Mouse (Mus musculus) forebrain, embryonic 13.5 days (tissue): Measurements from ENCODE around the gene Gm9573. TPM values are rescaled to one million over a fixed set of nuclear protein-coding genes. Genes with fewer than 3 reads are reported as not detected.

ENCODE experiments used
- ATAC-seq: fragments of 200-750 bp; cut with Nextera tagmentation; 2 replicates; pipeline ENCODE4 v1.8.0; 2017
- H3K27ac ChIP-seq: fragments of 300-500 bp; sonication (generic); 2 replicates; pipeline ENCODE4 v1.5.1; 2015; ENCODE audit warnings: inconsistent platforms, mild to moderate bottlenecking, moderate library complexity
- H3K27me3 ChIP-seq: fragments of 300-500 bp; sonication (generic); 2 replicates; pipeline ENCODE4 v1.6.1; 2015; ENCODE audit warnings: mild to moderate bottlenecking, inconsistent platforms
- H3K36me3 ChIP-seq: fragments of 300-500 bp; sonication (generic); 2 replicates; pipeline ENCODE4 v1.6.1; 2015; ENCODE audit warnings: mild to moderate bottlenecking, inconsistent platforms; ENCODE audit not compliant: poor library complexity, severe bottlenecking
- H3K4me1 ChIP-seq: fragments of 300-500 bp; sonication (generic); 2 replicates; pipeline ENCODE4 v1.6.1; 2015; ENCODE audit warnings: inconsistent platforms
- H3K4me2 ChIP-seq: fragments of 300-500 bp; sonication (generic); 2 replicates; pipeline ENCODE4 v1.6.1; 2015; ENCODE audit warnings: inconsistent platforms, mild to moderate bottlenecking, moderate library complexity
- H3K4me3 ChIP-seq: fragments of 300-500 bp; sonication (generic); 2 replicates; pipeline ENCODE4 v1.5.1; 2015; ENCODE audit warnings: mild to moderate bottlenecking, inconsistent platforms
- H3K9ac ChIP-seq: fragments of 300-500 bp; sonication (generic); 2 replicates; pipeline ENCODE4 v1.6.1; 2015; ENCODE audit warnings: mild to moderate bottlenecking, inconsistent platforms
- H3K9me3 ChIP-seq: fragments of 300-500 bp; sonication (generic); replicated peaks from 2 replicates; pipeline ENCODE4 v1.6.1; 2016; ENCODE audit warnings: inconsistent platforms
- WGBS: fragments of 180-500 bp; shearing (Covaris S2); methylation state at CpG from one replicate; pipeline ENCODE4 v1.1.7; 2015; 5-methylcytosine and 5-hydroxymethylcytosine counted together
- polyA plus RNA-seq: library from polyadenylated mRNA; unstranded; fragments of >200 nt; fragmentation: Nextera tagmentation; extraction: Ambion mirVana; gene quantifications from 2 replicates; pipeline ENCODE4 v1.2.1, GENCODE M21; 2015

The Gm9573 gene
- polyA plus RNA-seq, 1 experiment from 2014 or later, result not detected

DNA sequence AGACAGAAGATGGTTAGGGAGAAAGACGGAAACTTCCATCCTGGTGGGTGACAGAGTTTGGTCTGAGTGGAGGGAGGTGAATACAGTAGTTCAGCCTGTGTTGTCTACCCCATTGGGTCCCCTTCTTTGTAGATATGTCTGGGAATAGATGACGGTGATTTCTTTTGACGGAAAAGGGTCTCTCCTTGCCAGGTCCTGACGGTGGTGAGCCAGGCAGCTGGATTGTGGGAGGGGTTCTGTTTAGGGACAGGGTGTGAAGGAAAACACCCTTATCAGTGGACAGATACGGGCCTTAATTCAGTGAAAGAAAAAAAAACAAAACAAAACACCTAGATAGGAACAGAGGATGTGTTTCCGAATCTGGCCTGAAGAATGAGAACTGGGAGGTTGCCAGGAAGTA lies 12.9 kb upstream of the Gm9573 start:
- no peak overlapping the region for H3K4me3 ChIP-seq
- no peak overlapping the region for H3K4me2 ChIP-seq
- H3K9ac ChIP-seq, result no peak overlapping the region
- H3K9me3 ChIP-seq, result no peaks in the 10 kb centered on the region
- H3K27me3 ChIP-seq, result no peaks in the 10 kb centered on the region
- ATAC-seq, result no peak
- H3K36me3 ChIP-seq, result no peaks in the 10 kb centered on the region
- 86% methylated on average over 6 of the region's 6 CpGs for WGBS
- no peaks in the 10 kb centered on the region for H3K4me1 ChIP-seq
- no peak overlapping the region for H3K27ac ChIP-seq

DNA sequence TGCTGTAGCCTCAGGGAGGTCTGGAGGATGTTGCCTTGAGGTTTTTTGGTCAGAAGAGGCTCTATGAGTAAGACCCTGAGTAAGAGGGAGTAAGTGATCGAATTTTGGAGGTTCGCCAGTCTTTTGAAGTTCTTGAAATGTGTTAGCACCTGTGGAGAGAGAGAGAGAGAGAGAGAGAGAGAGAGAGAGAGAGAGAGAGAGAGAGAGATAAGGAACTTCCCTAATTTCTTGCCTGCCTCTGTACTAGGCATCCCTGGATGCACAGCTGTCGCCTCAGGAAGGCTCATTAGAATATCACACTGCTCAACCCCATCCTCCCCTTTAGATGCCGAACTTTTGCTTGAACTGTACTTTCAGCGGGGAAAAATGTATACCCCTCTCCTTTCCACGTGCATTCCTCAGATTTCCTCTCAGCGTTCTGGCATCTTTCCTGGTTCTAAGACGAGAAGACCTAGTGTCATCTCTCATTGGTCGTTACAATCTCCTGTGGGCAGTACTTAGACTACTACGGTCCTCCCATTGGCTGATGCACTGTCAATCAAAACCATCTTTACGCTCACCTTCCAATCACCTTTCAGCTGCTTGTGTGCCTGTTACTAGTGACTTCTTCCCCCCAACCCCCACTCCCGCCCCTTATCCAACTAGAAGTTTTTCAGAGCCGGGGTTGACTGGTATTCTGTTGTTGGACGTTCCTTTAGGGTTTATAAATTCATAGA lies 12.2 kb upstream of the Gm9573 start:
- H3K4me1 ChIP-seq, result 0 out of 2 replicates have a peak, but pooled peaks cover 2% of the 10 kb centered on the region
- 34% methylated on average over 14 of the region's 14 CpGs for WGBS
- H3K4me2 ChIP-seq, result peak overlapping the region; percentile 22; the same call in 1 of the 2 replicates
- H3K36me3 ChIP-seq, result no peaks in the 10 kb centered on the region
- no peak overlapping the region for H3K9ac ChIP-seq
- no peaks in the 10 kb centered on the region for H3K9me3 ChIP-seq
- H3K27ac ChIP-seq, result no peak overlapping the region
- peak; percentile 78 for ATAC-seq
- H3K27me3 ChIP-seq, result no peaks in the 10 kb centered on the region
- no peak overlapping the region for H3K4me3 ChIP-seq

DNA sequence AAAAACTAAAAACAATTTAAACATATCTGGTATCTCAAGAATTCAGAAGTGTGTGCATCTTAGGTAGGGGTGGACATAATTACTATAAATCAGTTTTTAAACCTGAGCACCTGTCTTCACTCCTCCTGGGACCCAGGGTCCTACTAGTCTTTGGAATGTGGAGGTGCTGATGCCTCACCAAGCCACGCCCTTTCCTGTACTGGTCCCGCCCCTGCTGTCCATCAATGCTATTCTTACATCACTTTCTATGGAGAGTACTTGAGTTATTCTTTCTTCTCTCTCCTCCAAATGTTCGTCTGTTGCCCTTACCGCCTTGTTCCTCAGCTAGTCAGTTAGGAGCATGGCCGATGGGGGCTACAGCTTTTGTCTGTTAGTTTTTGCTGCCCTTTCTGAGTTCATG lies 9.9 kb upstream of the Gm9573 start:
- Histone ChIP-seq H3K9ac (no peak overlapping the region), H3K9me3 (no peaks in the 10 kb centered on the region), H3K4me1 (0 out of 2 replicates have a peak, but pooled peaks cover 2% of the 10 kb centered on the region), H3K4me2 (no peak overlapping the region), H3K27ac (no peak overlapping the region), H3K27me3 (no peaks in the 10 kb centered on the region), H3K36me3 (no peaks in the 10 kb centered on the region), H3K4me3 (no peak overlapping the region)
- 27% methylated on average over 5 of the region's 5 CpGs for WGBS
- ATAC-seq, result no peak

DNA sequence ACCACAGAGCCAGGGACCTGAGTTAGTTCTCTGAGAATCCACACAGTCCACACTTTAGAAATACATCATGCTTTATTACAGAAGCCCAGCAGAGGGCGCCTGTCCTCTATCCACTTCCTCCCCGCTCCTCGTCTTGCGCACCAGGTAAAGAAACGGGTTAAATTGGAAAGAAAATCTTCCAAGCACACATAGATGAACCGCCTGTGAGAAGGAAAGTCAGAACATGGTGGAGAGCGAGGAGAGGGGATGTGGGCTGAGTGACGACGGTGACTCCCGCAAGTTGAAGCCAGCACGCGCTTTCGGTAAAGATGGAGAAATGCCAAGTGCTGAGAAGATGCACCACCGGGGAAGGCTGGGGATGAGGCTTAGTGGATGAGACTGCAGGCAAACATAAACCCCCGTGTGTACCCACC lies 9.3 kb upstream of the Gm9573 start:
- ATAC-seq, result peak; percentile 77
- no peaks in the 10 kb centered on the region for H3K36me3 ChIP-seq

DNA sequence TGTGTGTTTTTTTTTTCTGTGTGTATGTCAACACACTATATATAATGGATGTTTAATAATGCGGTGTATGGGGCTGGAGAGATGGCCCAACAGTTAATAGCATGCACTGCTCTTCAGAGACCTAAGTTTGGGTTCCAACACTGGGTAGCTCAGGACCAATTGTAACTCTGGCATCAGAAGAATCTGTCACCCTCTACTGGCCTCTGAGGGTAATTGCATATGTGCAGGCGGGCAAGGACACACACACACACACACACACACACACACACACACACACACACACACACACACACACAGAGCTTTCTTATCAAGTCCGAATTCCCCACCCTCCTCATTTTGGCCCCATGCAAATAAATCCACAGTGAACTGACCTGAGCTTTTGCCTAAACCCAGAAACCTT lies 8.8 kb upstream of the Gm9573 start:
- Histone ChIP-seq H3K4me1 (0 out of 2 replicates have a peak, but pooled peaks cover 2% of the 10 kb centered on the region), H3K4me2 (no peak overlapping the region), H3K27me3 (no peaks in the 10 kb centered on the region), H3K9me3 (no peaks in the 10 kb centered on the region), H3K27ac (no peak overlapping the region), H3K9ac (no peak overlapping the region), H3K36me3 (no peaks in the 10 kb centered on the region), H3K4me3 (no peak overlapping the region)
- no peak for ATAC-seq
- WGBS, result 79% methylated on average over 3 of the region's 3 CpGs

More for the DNA sequence above, 9.3 kb upstream of the Gm9573 start:
- H3K27ac ChIP-seq, result no peak overlapping the region
- peak overlapping the region; percentile 42 for H3K4me3 ChIP-seq
- H3K27me3 ChIP-seq, result no peaks in the 10 kb centered on the region
- 3% methylated on average over 15 of the region's 15 CpGs for WGBS
- peak overlapping the region; percentile 72 for H3K4me2 ChIP-seq
- H3K9me3 ChIP-seq, result no peaks in the 10 kb centered on the region
- peak overlapping the region; percentile 55 for H3K9ac ChIP-seq
- 0 out of 2 replicates have a peak, but pooled peaks cover 2% of the 10 kb centered on the region for H3K4me1 ChIP-seq

DNA sequence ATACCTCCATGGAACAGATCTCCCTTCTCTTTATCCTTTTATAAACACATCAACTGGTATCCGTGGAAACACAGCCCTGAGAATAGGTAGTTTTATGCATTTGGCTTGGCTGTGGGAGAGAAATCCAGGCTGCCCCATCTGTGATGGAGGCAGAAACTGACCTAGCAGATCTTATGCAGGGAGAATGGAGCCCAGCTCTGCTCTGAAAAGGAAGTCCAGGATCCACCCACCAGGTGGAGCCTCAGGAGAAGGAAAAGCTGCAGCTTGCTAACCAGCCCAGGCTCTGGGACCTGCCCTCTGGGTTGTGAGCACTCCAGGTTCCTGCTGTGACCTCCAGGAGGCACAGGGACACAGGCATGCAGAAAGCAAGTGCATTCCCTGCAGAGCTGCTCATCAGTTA lies 7.6 kb upstream of the Gm9573 start:
- H3K9me3 ChIP-seq, result no peaks in the 10 kb centered on the region
- no peaks in the 10 kb centered on the region for H3K27me3 ChIP-seq
- H3K4me1 ChIP-seq, result 0 out of 2 replicates have a peak, but pooled peaks cover 2% of the 10 kb centered on the region
- H3K4me2 ChIP-seq, result no peak overlapping the region
- WGBS, result 14% methylated on average over 1 of the region's 1 CpGs
- no peaks in the 10 kb centered on the region for H3K36me3 ChIP-seq
- H3K4me3 ChIP-seq, result no peak overlapping the region
- H3K27ac ChIP-seq, result no peak overlapping the region
- ATAC-seq, result no peak
- no peak overlapping the region for H3K9ac ChIP-seq

DNA sequence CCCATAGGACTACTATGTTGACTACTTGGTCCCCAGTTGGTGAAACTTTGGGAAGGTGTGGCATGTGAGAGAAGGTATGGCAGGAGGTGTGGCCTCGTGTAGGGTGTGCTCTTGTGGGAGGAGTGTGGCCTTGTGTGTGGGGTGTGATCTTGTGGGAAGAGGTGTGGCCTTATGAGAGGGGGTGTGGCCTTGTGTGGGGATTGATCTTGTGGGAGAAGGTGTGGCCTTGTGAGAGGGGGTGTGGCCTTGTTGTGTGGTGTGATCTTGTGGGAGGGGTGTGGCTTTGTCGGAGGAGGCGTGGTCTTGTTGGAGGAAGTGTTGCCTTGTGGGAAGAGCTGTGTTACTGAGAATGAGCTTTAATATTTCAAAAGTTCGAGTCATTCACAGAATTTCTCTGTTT lies 9.3 kb downstream of the Gm9573 start:
- no peak overlapping the region for H3K9ac ChIP-seq
- no peaks in the 10 kb centered on the region for H3K36me3 ChIP-seq
- H3K27me3 ChIP-seq, result no peaks in the 10 kb centered on the region
- no peak overlapping the region for H3K4me3 ChIP-seq
- no peaks in the 10 kb centered on the region for H3K4me1 ChIP-seq
- 82% methylated on average over 4 of the region's 4 CpGs for WGBS
- ATAC-seq, result no peak
- no peak overlapping the region for H3K4me2 ChIP-seq
- H3K27ac ChIP-seq, result no peak overlapping the region
- H3K9me3 ChIP-seq, result no peaks in the 10 kb centered on the region

DNA sequence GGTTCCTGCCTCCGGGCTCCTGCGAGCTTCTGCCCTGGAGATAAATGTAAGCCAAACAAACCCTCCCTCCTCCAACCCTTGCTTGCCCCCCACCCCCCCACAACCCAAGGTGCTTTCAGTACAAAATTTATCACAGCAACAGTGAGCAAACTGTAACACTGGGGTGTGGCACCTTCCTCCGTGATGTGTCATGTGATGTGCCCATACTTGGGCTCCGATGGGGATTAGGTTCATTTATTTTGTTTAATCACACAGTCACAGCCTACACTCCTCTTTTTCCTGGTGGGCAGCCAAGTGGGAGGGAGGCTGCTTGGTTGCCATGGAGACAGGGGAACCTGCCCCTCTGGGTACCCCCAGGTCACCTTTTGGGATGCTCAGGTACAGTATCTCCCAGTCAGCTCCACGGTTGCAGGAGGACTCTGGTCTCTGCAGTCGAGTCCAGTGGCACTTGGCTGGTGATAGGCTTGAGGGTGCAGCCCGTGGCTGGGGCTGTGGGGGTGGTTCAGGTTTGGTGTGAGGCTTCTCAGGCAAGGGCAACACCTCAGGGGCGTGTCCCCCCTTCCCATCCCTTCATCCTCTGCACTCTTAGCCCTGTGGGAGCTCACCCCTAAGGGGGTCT lies 24.6 kb downstream of the Gm9573 start:
- Histone ChIP-seq H3K9ac (no peak overlapping the region), H3K36me3 (no peaks in the 10 kb centered on the region), H3K4me3 (no peak overlapping the region), H3K4me2 (no peak overlapping the region), H3K27ac (no peak overlapping the region), H3K27me3 (no peaks in the 10 kb centered on the region), H3K9me3 (no peaks in the 10 kb centered on the region; the same call in 1 of the 2 replicates), H3K4me1 (no peaks in the 10 kb centered on the region)
- WGBS, result 56% methylated on average over 8 of the region's 8 CpGs
- ATAC-seq, result no peak

DNA sequence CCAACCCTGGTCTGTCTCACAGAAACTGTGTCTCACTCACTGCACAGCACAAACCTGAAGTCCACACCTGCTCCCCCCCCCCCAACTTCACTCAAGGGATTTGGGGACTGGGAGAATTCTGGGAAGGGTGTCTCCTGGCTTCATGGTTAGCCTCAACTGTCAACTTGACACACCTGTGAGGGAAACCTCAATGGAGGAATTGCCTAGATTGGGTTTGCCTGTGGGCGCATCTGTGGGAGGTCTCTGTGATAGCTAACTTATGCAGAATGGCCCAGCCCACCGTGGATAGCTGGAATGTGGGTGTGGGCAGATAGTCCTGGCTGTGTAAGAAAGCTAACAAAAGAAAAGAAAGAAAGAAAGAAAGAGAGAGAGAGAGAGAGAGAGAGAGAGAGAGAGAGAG lies 25.2 kb downstream of the Gm9573 start, which contains the start of gene Sfta2:
Gene Sfta2 (plus strand): TSS at position 301 of the 400 bp plus-strand sequence.
- H3K36me3 ChIP-seq, result no peaks in the 10 kb centered on the region
- 64% methylated on average over 2 of the region's 2 CpGs for WGBS

DNA sequence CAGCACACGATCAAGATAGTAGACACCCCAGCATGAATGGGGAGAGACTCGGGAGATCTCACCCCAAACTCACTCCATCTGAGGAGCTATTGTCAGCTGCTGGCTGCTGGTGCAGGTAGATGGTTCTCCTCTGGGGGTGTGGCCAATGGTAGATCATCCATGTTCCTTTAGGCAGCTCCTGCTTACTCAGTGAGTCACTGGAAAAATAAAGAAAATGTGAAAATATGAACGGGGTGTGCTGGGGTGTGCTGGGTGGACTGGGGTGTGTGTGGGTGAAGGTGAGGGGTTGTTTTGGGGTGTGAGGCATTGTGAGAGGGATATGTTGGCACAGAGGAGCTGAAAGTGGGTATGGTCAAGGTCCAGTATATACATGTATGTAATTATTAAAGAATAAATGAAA lies 29.0 kb downstream of the Gm9573 start:
- Histone ChIP-seq H3K27ac (no peak overlapping the region), H3K27me3 (no peaks in the 10 kb centered on the region), H3K4me1 (no peaks in the 10 kb centered on the region), H3K9ac (no peak overlapping the region), H3K4me3 (no peak overlapping the region), H3K36me3 (no peaks in the 10 kb centered on the region), H3K4me2 (no peak overlapping the region), H3K9me3 (no peaks in the 10 kb centered on the region; the same call in 1 of the 2 replicates)
- 95% methylated on average over 3 of the region's 3 CpGs for WGBS
- no peak for ATAC-seq

More for the DNA sequence above, 25.2 kb downstream of the Gm9573 start, which contains the start of gene Sfta2:
- no peak for ATAC-seq
- Histone ChIP-seq H3K27ac (no peak within 1 kb of the TSS), H3K4me3 (no peak within 1 kb of the TSS), H3K9ac (no peak within 1 kb of the TSS), H3K4me2 (no peak within 1 kb of the TSS), H3K27me3 (no peaks in the 10 kb centered on the region), H3K4me1 (no peaks in the 10 kb centered on the region), H3K9me3 (no peaks in the 10 kb centered on the region; the same call in 1 of the 2 replicates)

DNA sequence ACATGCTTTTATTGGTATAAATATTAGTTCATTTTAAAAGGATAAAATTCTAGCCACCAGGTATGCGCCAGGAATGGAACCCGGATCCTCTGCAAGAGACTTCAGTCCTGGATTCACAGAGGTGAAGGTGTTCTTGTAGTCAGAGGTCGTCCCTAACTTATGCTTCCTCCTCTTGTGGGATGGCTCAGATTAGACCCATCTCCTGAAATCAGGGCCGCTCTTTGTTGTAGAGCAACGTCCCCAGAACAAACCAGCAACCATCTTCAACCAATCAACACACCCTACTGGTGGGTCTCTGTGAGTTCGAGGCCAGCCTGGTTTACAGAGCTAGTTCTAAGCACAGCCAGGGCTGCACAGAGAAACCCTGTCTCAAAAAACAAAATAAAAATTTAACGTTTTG lies 32.0 kb downstream of the Gm9573 start:
- no peak overlapping the region for H3K4me3 ChIP-seq
- H3K4me1 ChIP-seq, result 0 out of 2 replicates have a peak, but pooled peaks cover 4% of the 10 kb centered on the region
- no peak overlapping the region for H3K9ac ChIP-seq
- H3K4me2 ChIP-seq, result no peak overlapping the region
- no peaks in the 10 kb centered on the region for H3K27me3 ChIP-seq
- ATAC-seq, result no peak
- no peak overlapping the region for H3K27ac ChIP-seq
- WGBS, result 82% methylated on average over 7 of the region's 7 CpGs
- H3K36me3 ChIP-seq, result no peaks in the 10 kb centered on the region
- H3K9me3 ChIP-seq, result no peaks in the 10 kb centered on the region; the same call in 1 of the 2 replicates

DNA sequence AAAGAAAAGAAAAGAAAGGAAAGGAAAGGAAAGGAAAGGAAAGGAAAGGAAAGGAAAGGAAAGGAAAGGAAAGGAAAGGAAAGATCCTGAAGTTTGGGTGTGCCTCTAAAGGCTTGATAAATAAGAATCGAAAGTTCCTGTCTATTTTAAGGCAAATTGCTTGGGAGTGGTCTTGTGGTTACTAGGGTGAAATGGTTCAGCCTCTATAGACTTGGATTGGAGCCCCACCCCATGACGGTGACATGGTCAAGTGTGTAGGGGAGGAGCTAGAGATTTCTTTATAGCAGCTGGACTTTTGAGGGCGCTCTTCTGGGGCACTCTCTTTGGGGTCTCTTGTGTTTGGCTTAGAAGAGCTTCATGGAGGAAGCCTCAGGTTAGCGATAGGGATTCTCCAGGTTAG lies 32.7 kb downstream of the Gm9573 start:
- no peak for ATAC-seq
- Histone ChIP-seq H3K4me1 (0 out of 2 replicates have a peak, but pooled peaks cover 4% of the 10 kb centered on the region), H3K9me3 (no peaks in the 10 kb centered on the region; the same call in 1 of the 2 replicates), H3K27me3 (no peaks in the 10 kb centered on the region), H3K27ac (no peak overlapping the region), H3K4me3 (no peak overlapping the region), H3K4me2 (no peak overlapping the region), H3K9ac (no peak overlapping the region), H3K36me3 (no peaks in the 10 kb centered on the region)
- WGBS, result 36% methylated on average over 4 of the region's 4 CpGs
